ENCODE assay signal across 19 mouse cellular contexts in genomic region chr6:54876782-54877181, GRCm38 (mm10).
DNase-seq lines count a peak whose midpoint lies in the region; ATAC-seq and TF ChIP-seq lines count a peak whose summit lies in the region.
"Had no signal": no experiment of that assay in that cellular context is flagged by ENCODE, and none has a peak within 500 bp of the region (broad histone marks: within the 10 kb centered on the region; RNA-seq: fewer than 3 reads in every experiment).

No protein-coding gene starts in this region.

- peaks cover 30% of the 10 kb centered on the region for H3K4me1 ChIP-seq in heart, embryonic 12.5 days (replicated peaks)
- no peaks in the 10 kb centered on the region for H3K4me1 ChIP-seq in lung, embryonic 14.5 days (ENCODE audit: insufficient read depth)
- peaks cover 2% of the 10 kb centered on the region for H3K4me1 ChIP-seq in lung, adult 2 months (ENCODE audit: control insufficient read depth, insufficient read depth, low read length)
- peaks cover 7 to 24% of the 10 kb centered on the region in 2 experiments for H3K4me1 ChIP-seq in heart, embryonic 14.5 days (ENCODE audit: control insufficient read depth in 2 of 2, insufficient read depth in 2 of 2, low read length in 2 of 2)
- no peaks in the 10 kb centered on the region for H3K4me1 ChIP-seq in midbrain, embryonic 11.5 days (ENCODE audit: control insufficient read depth, insufficient read depth, low read length)
- H3K4me1 ChIP-seq: neural tube, embryonic 12.5 days had no signal

- H3K4me3 ChIP-seq in heart, embryonic 12.5 days: no peak overlapping the region
- H3K4me3 ChIP-seq in lung, embryonic 14.5 days (ENCODE audit: low read depth, low read length): no peak overlapping the region
- H3K4me3 ChIP-seq in lung, adult 2 months (replicated peaks; ENCODE audit: extremely low read depth, low read depth, low read length): no peak overlapping the region
- H3K4me3 ChIP-seq in heart, embryonic 14.5 days (ENCODE audit: control insufficient read depth in 1 of 2, insufficient read depth in 1 of 2, low read depth in 1 of 2, low read length in 2 of 2): no peak overlapping the region
- H3K4me3 ChIP-seq in midbrain, embryonic 11.5 days (ENCODE audit: low read depth, low read length): no peak overlapping the region
- H3K4me3 ChIP-seq: embryonic facial prominence, embryonic 10.5 days; erythroblast, embryonic 14.5 days; liver, embryonic 13.5 days; neural tube, embryonic 12.5 days had no signal

- H3K4me2 ChIP-seq in heart, embryonic 12.5 days: peak overlapping the region; percentile 46
- H3K4me2 ChIP-seq in lung, embryonic 14.5 days: no peak overlapping the region
- peak overlapping the region; percentile 27; the same call in 1 of the 2 replicates for H3K4me2 ChIP-seq in heart, embryonic 14.5 days (ENCODE audit: low read length)
- no peak overlapping the region for H3K4me2 ChIP-seq in midbrain, embryonic 11.5 days
- H3K4me2 ChIP-seq: hindbrain, embryonic 14.5 days; liver, embryonic 13.5 days; neural tube, embryonic 12.5 days had no signal

- DNase-seq in heart, adult 8-10 months (ENCODE audit: low spot score): no peak
- DNase-seq in lung, embryonic 14.5 days: peak; percentile 27
- no peak for DNase-seq in lung, adult 2 months
- DNase-seq in midbrain, embryonic 11.5 days (ENCODE audit: low spot score, missing footprints): no peak
- no peak for DNase-seq in urinary bladder, postnatal 25 days (ENCODE audit: low spot score)
- DNase-seq: adrenal gland, postnatal 14 days; B cell, adult 2 months; cerebellum, adult 9-10 months; liver, embryonic 13.5 days; right cerebral cortex, postnatal 25 days had no signal

- 5% methylated on average over 5 of the region's 5 CpGs for WGBS in heart, embryonic 12.5 days
- 20% methylated on average over 5 of the region's 5 CpGs for WGBS in lung, embryonic 14.5 days
- WGBS in lung, adult 2 months: 28% methylated on average over 5 of the region's 5 CpGs
- WGBS in heart, embryonic 14.5 days: 3% methylated on average over 5 of the region's 5 CpGs
- 54% methylated on average over 5 of the region's 5 CpGs for WGBS in midbrain, embryonic 11.5 days

- ATAC-seq in heart, embryonic 12.5 days (ENCODE audit: insufficient number of reproducible peaks, low FRiP score): peak; percentile 84
- peak; percentile 17; the same call in 1 of the 2 replicates for ATAC-seq in lung, embryonic 14.5 days (ENCODE audit: insufficient read depth)
- ATAC-seq in heart, embryonic 14.5 days (ENCODE audit: insufficient number of reproducible peaks, insufficient read depth, low FRiP score, low read depth): no peak
- ATAC-seq in megakaryocyte-erythroid progenitor cell, adult 5-6 weeks (replicated peaks; ENCODE audit: low FRiP score, low TSS enrichment, poor library complexity, severe bottlenecking): 0 out of 2 replicates have a peak, but pooled peaks have one; percentile 37
- no peak for ATAC-seq in midbrain, embryonic 11.5 days (ENCODE audit: low FRiP score)
- ATAC-seq: forebrain, embryonic 16.5 days had no signal

- no peak overlapping the region for H3K9ac ChIP-seq in heart, embryonic 12.5 days
- no peak overlapping the region for H3K9ac ChIP-seq in lung, embryonic 14.5 days
- no peak overlapping the region for H3K9ac ChIP-seq in heart, embryonic 14.5 days (ENCODE audit: low read length)
- H3K9ac ChIP-seq in midbrain, embryonic 11.5 days (ENCODE audit: low read length): no peak overlapping the region
- H3K9ac ChIP-seq: hindbrain, embryonic 14.5 days; liver, embryonic 13.5 days; neural tube, embryonic 12.5 days had no signal

- H3K9me3 ChIP-seq in heart, embryonic 12.5 days (replicated peaks): no peaks in the 10 kb centered on the region
- no peaks in the 10 kb centered on the region for H3K9me3 ChIP-seq in lung, embryonic 14.5 days (ENCODE audit: low read depth, low read length)
- H3K9me3 ChIP-seq in heart, embryonic 14.5 days (ENCODE audit: control insufficient read depth, low read length): no peaks in the 10 kb centered on the region
- H3K9me3 ChIP-seq in midbrain, embryonic 11.5 days (ENCODE audit: control insufficient read depth, low read length): no peaks in the 10 kb centered on the region
- H3K9me3 ChIP-seq: embryonic facial prominence, embryonic 10.5 days; liver, embryonic 13.5 days; neural tube, embryonic 12.5 days had no signal

- no peak overlapping the region for H3K27ac ChIP-seq in heart, embryonic 12.5 days (ENCODE audit: poor library complexity, severe bottlenecking)
- H3K27ac ChIP-seq in lung, embryonic 14.5 days (ENCODE audit: low read depth): no peak overlapping the region
- no peak overlapping the region for H3K27ac ChIP-seq in heart, embryonic 14.5 days (replicated peaks in 1 of 2; ENCODE audit: control insufficient read depth in 1 of 2, insufficient read depth in 1 of 2, low read depth in 2 of 2, low read length in 2 of 2)
- no peak overlapping the region for H3K27ac ChIP-seq in midbrain, embryonic 11.5 days (ENCODE audit: low read depth, low read length)
- H3K27ac ChIP-seq: embryonic facial prominence, embryonic 10.5 days; hindbrain, embryonic 14.5 days; liver, embryonic 13.5 days; macrophage; neural tube, embryonic 12.5 days had no signal

- H3K36me3 ChIP-seq in heart, embryonic 12.5 days: 0 out of 2 replicates have a peak, but pooled peaks cover 4% of the 10 kb centered on the region
- no peaks in the 10 kb centered on the region for H3K36me3 ChIP-seq in lung, embryonic 14.5 days (ENCODE audit: insufficient read depth)
- H3K36me3 ChIP-seq in heart, embryonic 14.5 days (ENCODE audit: control insufficient read depth, insufficient read depth, low read length): no peaks in the 10 kb centered on the region
- H3K36me3 ChIP-seq in midbrain, embryonic 11.5 days (ENCODE audit: control insufficient read depth, insufficient read depth, low read length): no peaks in the 10 kb centered on the region
- H3K36me3 ChIP-seq: neural tube, embryonic 12.5 days had no signal

- no peak for TF ChIP-seq CTCF in lung, embryonic 14.5 days (IDR thresholded peaks at IDR 0.05; ENCODE audit: low read depth)
- TF ChIP-seq CTCF in lung, adult 2 months (IDR thresholded peaks at IDR 0.05; ENCODE audit: insufficient read depth, low read length): no peak

- no peak for TF ChIP-seq POLR2A in lung, adult 2 months (IDR thresholded peaks at IDR 0.05; ENCODE audit: borderline replicate concordance, extremely low read depth, low read depth, low read length)

- no peaks in the 10 kb centered on the region for H3K27me3 ChIP-seq in heart, embryonic 12.5 days (replicated peaks)
- H3K27me3 ChIP-seq in lung, embryonic 14.5 days (ENCODE audit: insufficient read depth, low read length): no peaks in the 10 kb centered on the region
- no peaks in the 10 kb centered on the region for H3K27me3 ChIP-seq in heart, embryonic 14.5 days (ENCODE audit: control insufficient read depth, insufficient read depth, low read length)
- H3K27me3 ChIP-seq in midbrain, embryonic 11.5 days (ENCODE audit: control insufficient read depth, insufficient read depth, low read length): no peaks in the 10 kb centered on the region
- H3K27me3 ChIP-seq: liver, embryonic 13.5 days; neural tube, embryonic 12.5 days had no signal

Comparison
In these comparisons a context has a peak if more than half of its experiments do, and no peak if none do; other contexts are left out.
1. ATAC-seq: peak in heart, embryonic 12.5 days (single experiment), lung, embryonic 14.5 days (single experiment) and megakaryocyte-erythroid progenitor cell, adult 5-6 weeks (single experiment); none in heart, embryonic 14.5 days (single experiment) and midbrain, embryonic 11.5 days (single experiment).
2. H3K4me2 ChIP-seq: peak in heart, embryonic 12.5 days (single experiment) and heart, embryonic 14.5 days (single experiment); none in lung, embryonic 14.5 days (single experiment) and midbrain, embryonic 11.5 days (single experiment).